Mouse (Mus musculus): ENCODE measurements around the gene Alg9. TPM values are rescaled to one million over a fixed set of nuclear protein-coding genes. Genes with fewer than 3 reads are reported as not detected.
A peak's percentile ranks its signal among the peaks of the same experiment; 100 is the strongest.

The Alg9 gene
- polyA plus RNA-seq, 2 experiments from 2014 or later: 7.4 to 7.9 TPM

GRCm38 (mm10) chr9:50855133-50855766 is 80.4 kb downstream of the Alg9 start:
- ATAC-seq: no peak

GRCm38 (mm10) chr9:50855780-50856179 is 81.0 kb downstream of the Alg9 start:
- ATAC-seq: no peak

GRCm38 (mm10) chr9:50856341-50857081 is 81.7 kb downstream of the Alg9 start:
- peak; percentile 80 for ATAC-seq

- ATAC-seq: peak; percentile 47
These were observed 82.3 kb downstream of the Alg9 start for GRCm38 (mm10) chr9:50857082-50857641.

GRCm38 (mm10) chr9:50858681-50859080 is 83.9 kb downstream of the Alg9 start:
- ATAC-seq: no peak

- no peak for ATAC-seq
These were observed 86.5 kb downstream of the Alg9 start for GRCm38 (mm10) chr9:50861119-50861839.

- ATAC-seq: peak; percentile 58
These were observed 89.0 kb downstream of the Alg9 start for GRCm38 (mm10) chr9:50863824-50864223.

- ATAC-seq: no peak
These were observed 90.1 kb downstream of the Alg9 start for GRCm38 (mm10) chr9:50864877-50865276.

- peak; percentile 41 for ATAC-seq
These were observed 91.0 kb downstream of the Alg9 start for GRCm38 (mm10) chr9:50865803-50866202.

- no peak for ATAC-seq
These were observed 92.2 kb downstream of the Alg9 start for GRCm38 (mm10) chr9:50867015-50867414.

GRCm38 (mm10) chr9:50868182-50868581 is 93.4 kb downstream of the Alg9 start:
- no peak for ATAC-seq

- ATAC-seq: no peak
These were observed 98.4 kb downstream of the Alg9 start for GRCm38 (mm10) chr9:50873210-50873609.

- no peak for ATAC-seq
These were observed 99.2 kb downstream of the Alg9 start for GRCm38 (mm10) chr9:50874031-50874430.

GRCm38 (mm10) chr9:50875470-50875869 is 100.7 kb downstream of the Alg9 start:
- ATAC-seq: no peak

- ATAC-seq: no peak
These were observed 101.5 kb downstream of the Alg9 start for GRCm38 (mm10) chr9:50876287-50876686.

- no peak for ATAC-seq
These were observed 102.6 kb downstream of the Alg9 start for GRCm38 (mm10) chr9:50877431-50877830.

GRCm38 (mm10) chr9:50882183-50882582 is 107.4 kb downstream of the Alg9 start:
- ATAC-seq: no peak

- ATAC-seq: no peak
These were observed 109.3 kb downstream of the Alg9 start for GRCm38 (mm10) chr9:50884093-50884492.

GRCm38 (mm10) chr9:50884741-50885599 is 110.2 kb downstream of the Alg9 start:
- no peak for ATAC-seq

GRCm38 (mm10) chr9:50885600-50885987 is 110.8 kb downstream of the Alg9 start:
- ATAC-seq: no peak

- no peak for ATAC-seq
These were observed 112.1 kb downstream of the Alg9 start for GRCm38 (mm10) chr9:50886870-50887269.

GRCm38 (mm10) chr9:50887351-50887750 is 112.5 kb downstream of the Alg9 start:
- ATAC-seq: no peak
